Mouse (Mus musculus): ENCODE data around the gene Cdcp1. TPM values are rescaled to one million over a fixed set of nuclear protein-coding genes. Genes with fewer than 3 reads are reported as not detected.
A peak's percentile ranks its signal among the peaks of the same experiment; 100 is the strongest.

The Cdcp1 gene
- total and polyA plus RNA-seq, 2 experiments = 3.1 to 4.0 TPM

GRCm38 (mm10) chr9:123165781-123166443, 49.9 kb downstream of the Cdcp1 start:
- Histone ChIP-seq H3K4me1 (ENCODE audit: control insufficient read depth, insufficient read depth, low read length) (peaks cover 4% of the 10 kb centered on the region), H3K9ac (ENCODE audit: low read depth, low read length) (no peak overlapping the region)
- 90% methylated on average over 3 of the region's 3 CpGs for WGBS

DNA sequence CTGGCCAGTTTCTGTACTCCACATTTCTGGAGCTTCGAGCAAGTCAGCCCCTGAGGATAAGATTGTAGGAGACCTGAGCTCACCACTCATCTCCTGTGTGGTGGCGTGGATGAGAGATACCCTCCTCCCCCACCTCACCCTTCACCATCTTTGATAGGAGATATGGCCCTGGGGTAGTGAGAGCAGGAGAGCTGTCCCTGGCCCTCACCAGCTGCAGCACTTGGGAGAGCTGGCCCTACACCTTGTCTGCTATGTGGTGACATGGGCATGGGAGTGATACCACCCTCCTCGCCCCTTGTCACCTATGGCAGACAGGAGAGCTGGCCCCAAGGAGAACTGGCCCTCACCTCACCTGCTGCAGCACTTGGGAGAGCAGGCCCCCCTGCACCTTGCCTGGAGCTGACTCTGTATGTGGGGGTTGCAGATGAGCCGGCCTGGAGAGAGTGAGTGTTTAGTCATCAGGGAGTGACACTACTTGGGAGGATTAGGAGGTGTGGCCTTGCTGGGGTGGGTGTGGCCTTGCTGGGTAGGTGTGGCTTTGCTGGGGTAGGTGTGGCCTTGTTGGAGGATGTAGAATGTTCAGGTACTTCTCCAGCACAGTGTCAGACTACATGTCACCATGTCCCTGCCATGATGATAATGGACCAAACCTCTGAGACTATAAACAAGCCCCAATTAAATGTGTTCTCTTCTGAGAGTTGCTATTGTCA, 52.7 kb downstream of the Cdcp1 start:
- Histone ChIP-seq H3K27ac (replicated peaks; ENCODE audit: insufficient read depth, low read depth, low read length) (no peak overlapping the region), H3K4me1 (ENCODE audit: control insufficient read depth, insufficient read depth, low read length) (peaks cover 4% of the 10 kb centered on the region), H3K27me3 (ENCODE audit: control insufficient read depth, insufficient read depth, low read length) (no peaks in the 10 kb centered on the region), H3K79me2 (ENCODE audit: control insufficient read depth, insufficient read depth, low read length) (no peaks in the 10 kb centered on the region), H3K4me3 (ENCODE audit: insufficient read depth, low read depth, low read length) (no peak overlapping the region), H3K36me3 (ENCODE audit: control insufficient read depth, insufficient read depth, low read length) (no peaks in the 10 kb centered on the region), H3K9ac (ENCODE audit: low read depth, low read length) (no peak overlapping the region)
- no peak for TF ChIP-seq POLR2A (IDR thresholded peaks at IDR 0.05; ENCODE audit: extremely low read depth, insufficient read depth, low read length)
- TF ChIP-seq CTCF (IDR thresholded peaks at IDR 0.05; ENCODE audit: low read depth, low read length) = no peak
- WGBS = 85% methylated on average over 4 of the region's 4 CpGs
- DNase-seq (ENCODE audit: extremely low read depth, low read depth, low spot score) = no peak

More at GRCm38 (mm10) chr9:123165781-123166443, 49.9 kb downstream of the Cdcp1 start:
- Histone ChIP-seq H3K27ac (replicated peaks; ENCODE audit: insufficient read depth, low read depth, low read length) (no peak overlapping the region), H3K79me2 (ENCODE audit: control insufficient read depth, insufficient read depth, low read length) (no peaks in the 10 kb centered on the region), H3K36me3 (ENCODE audit: control insufficient read depth, insufficient read depth, low read length) (no peaks in the 10 kb centered on the region), H3K4me3 (ENCODE audit: insufficient read depth, low read depth, low read length) (no peak overlapping the region), H3K27me3 (ENCODE audit: control insufficient read depth, insufficient read depth, low read length) (no peaks in the 10 kb centered on the region)
- no peak for TF ChIP-seq POLR2A (IDR thresholded peaks at IDR 0.05; ENCODE audit: extremely low read depth, insufficient read depth, low read length)
- no peak for TF ChIP-seq CTCF (IDR thresholded peaks at IDR 0.05; ENCODE audit: low read depth, low read length)
- no peak for DNase-seq (ENCODE audit: extremely low read depth, low read depth, low spot score)

GRCm38 (mm10) chr9:123161792-123162191, 54.0 kb downstream of the Cdcp1 start:
- DNase-seq (ENCODE audit: extremely low read depth, low read depth, low spot score) = peak; percentile 87
- Histone ChIP-seq H3K4me1 (ENCODE audit: control insufficient read depth, insufficient read depth, low read length) (peaks cover 4% of the 10 kb centered on the region), H3K27me3 (ENCODE audit: control insufficient read depth, insufficient read depth, low read length) (0 out of 2 replicates have a peak, but pooled peaks cover 1% of the 10 kb centered on the region), H3K4me3 (ENCODE audit: insufficient read depth, low read depth, low read length) (no peak overlapping the region), H3K79me2 (ENCODE audit: control insufficient read depth, insufficient read depth, low read length) (no peaks in the 10 kb centered on the region), H3K36me3 (ENCODE audit: control insufficient read depth, insufficient read depth, low read length) (no peaks in the 10 kb centered on the region), H3K27ac (replicated peaks; ENCODE audit: insufficient read depth, low read depth, low read length) (no peak overlapping the region), H3K9ac (ENCODE audit: low read depth, low read length) (no peak overlapping the region)
- no peak for TF ChIP-seq CTCF (IDR thresholded peaks at IDR 0.05; ENCODE audit: low read depth, low read length)
- TF ChIP-seq POLR2A (IDR thresholded peaks at IDR 0.05; ENCODE audit: extremely low read depth, insufficient read depth, low read length) = no peak
- WGBS = 35% methylated on average over 2 of the region's 2 CpGs

- Histone ChIP-seq H3K27ac (replicated peaks; ENCODE audit: insufficient read depth, low read depth, low read length) (no peak overlapping the region), H3K9ac (ENCODE audit: low read depth, low read length) (no peak overlapping the region), H3K4me3 (ENCODE audit: insufficient read depth, low read depth, low read length) (no peak overlapping the region), H3K4me1 (ENCODE audit: control insufficient read depth, insufficient read depth, low read length) (peaks cover 4% of the 10 kb centered on the region), H3K27me3 (ENCODE audit: control insufficient read depth, insufficient read depth, low read length) (0 out of 2 replicates have a peak, but pooled peaks cover 6% of the 10 kb centered on the region), H3K79me2 (ENCODE audit: control insufficient read depth, insufficient read depth, low read length) (no peaks in the 10 kb centered on the region), H3K36me3 (ENCODE audit: control insufficient read depth, insufficient read depth, low read length) (no peaks in the 10 kb centered on the region)
- 51% methylated on average over 7 of the region's 7 CpGs for WGBS
- peak; percentile 55 for DNase-seq (ENCODE audit: extremely low read depth, low read depth, low spot score)
- TF ChIP-seq POLR2A (IDR thresholded peaks at IDR 0.05; ENCODE audit: extremely low read depth, insufficient read depth, low read length) = no peak
- TF ChIP-seq CTCF (IDR thresholded peaks at IDR 0.05; ENCODE audit: low read depth, low read length) = peak; percentile 56
Observed at GRCm38 (mm10) chr9:123159330-123159729, 56.5 kb downstream of the Cdcp1 start.

DNA sequence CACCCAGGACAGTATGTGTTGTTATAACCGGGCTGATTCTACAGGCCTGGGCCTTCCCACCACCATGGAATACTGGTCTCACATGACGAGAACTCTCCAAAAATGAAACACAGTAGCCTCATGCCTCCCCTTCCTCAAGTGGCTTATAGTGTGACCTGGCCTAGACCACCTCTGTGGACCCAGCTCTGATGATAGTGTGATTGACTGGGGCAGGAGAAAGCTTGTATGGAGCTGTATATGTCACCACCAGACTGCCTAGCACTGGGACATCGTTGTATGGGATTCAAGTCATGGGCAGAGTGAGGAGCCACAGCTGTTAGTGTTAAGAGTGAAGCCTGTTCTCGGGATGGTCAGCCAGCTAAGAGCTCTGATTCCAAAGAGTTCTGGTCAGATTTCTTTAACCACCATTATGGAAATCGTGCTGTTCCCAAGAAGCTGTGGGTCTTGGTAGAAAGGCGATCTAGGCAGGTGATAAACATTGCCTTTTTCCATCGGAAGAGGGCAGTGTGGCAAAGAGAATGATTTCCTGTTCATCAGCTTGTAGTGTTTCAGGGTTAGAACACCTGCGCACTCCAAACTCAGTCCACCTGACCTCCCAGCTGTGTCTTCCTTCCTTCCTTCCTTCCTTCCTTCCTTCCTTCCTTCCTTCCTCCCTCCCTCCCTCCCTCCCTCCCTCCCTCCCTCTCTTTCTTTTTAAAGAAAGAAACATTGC, 57.6 kb downstream of the Cdcp1 start:
- 58% methylated on average over 8 of the region's 8 CpGs for WGBS
- H3K79me2 ChIP-seq (ENCODE audit: control insufficient read depth, insufficient read depth, low read length) = no peaks in the 10 kb centered on the region
- H3K36me3 ChIP-seq (ENCODE audit: control insufficient read depth, insufficient read depth, low read length) = no peaks in the 10 kb centered on the region
- no peak overlapping the region for H3K27ac ChIP-seq (replicated peaks; ENCODE audit: insufficient read depth, low read depth, low read length)
- peak; percentile 41 for DNase-seq (ENCODE audit: extremely low read depth, low read depth, low spot score)
- TF ChIP-seq CTCF (IDR thresholded peaks at IDR 0.05; ENCODE audit: low read depth, low read length) (peak; percentile 45), POLR2A (IDR thresholded peaks at IDR 0.05; ENCODE audit: extremely low read depth, insufficient read depth, low read length) (no peak)
- H3K4me3 ChIP-seq (ENCODE audit: insufficient read depth, low read depth, low read length) = no peak overlapping the region
- 0 out of 2 replicates have a peak, but pooled peaks cover 6% of the 10 kb centered on the region for H3K27me3 ChIP-seq (ENCODE audit: control insufficient read depth, insufficient read depth, low read length)
- peaks cover 4% of the 10 kb centered on the region for H3K4me1 ChIP-seq (ENCODE audit: control insufficient read depth, insufficient read depth, low read length)
- no peak overlapping the region for H3K9ac ChIP-seq (ENCODE audit: low read depth, low read length)

Measured in liver, adult 2 months (tissue).